Mouse (Mus musculus) stomach, embryonic 16.5 days (tissue): Measurements from ENCODE around the gene Olfr12. TPM values are rescaled to one million over a fixed set of nuclear protein-coding genes. Genes with fewer than 3 reads are reported as not detected.

ENCODE experiments used
- ATAC-seq: fragments of 200-750 bp; cut with Nextera tagmentation; 2 replicates; pipeline ENCODE4 v1.8.0; 2017; ENCODE audit warnings: moderate number of reproducible peaks, moderate TSS enrichment; ENCODE audit not compliant: insufficient read depth, low FRiP score
- H3K27ac ChIP-seq: fragments of 300-500 bp; sonication (generic); 2 replicates; pipeline ENCODE4 v1.5.1; 2014; ENCODE audit warnings: low read length
- H3K27me3 ChIP-seq: fragments of 300-500 bp; sonication (generic); 2 replicates; pipeline ENCODE4 v1.6.1; 2014; ENCODE audit warnings: low read length, control low read depth, mixed read lengths; ENCODE audit not compliant: control insufficient read depth, insufficient read depth
- H3K36me3 ChIP-seq: fragments of 300-500 bp; sonication (generic); 2 replicates; pipeline ENCODE4 v1.6.1; 2014; ENCODE audit warnings: low read length; ENCODE audit not compliant: control insufficient read depth, insufficient read depth
- H3K4me1 ChIP-seq: fragments of 300-500 bp; sonication (generic); 2 replicates; pipeline ENCODE4 v1.6.1; 2014; ENCODE audit warnings: low read length, control low read depth, mixed read lengths; ENCODE audit not compliant: control insufficient read depth, insufficient read depth
- H3K4me2 ChIP-seq: fragments of 300-500 bp; sonication (generic); 2 replicates; pipeline ENCODE4 v1.6.1; 2014; ENCODE audit warnings: low read depth, low read length, mixed read lengths
- H3K4me3 ChIP-seq: fragments of 300-500 bp; sonication (generic); replicated peaks from 2 replicates; pipeline ENCODE4 v1.5.1; 2014; ENCODE audit warnings: mild to moderate bottlenecking, low read length
- H3K9ac ChIP-seq: fragments of 300-500 bp; sonication (generic); 2 replicates; pipeline ENCODE4 v1.6.1; 2014; ENCODE audit warnings: low read length
- H3K9me3 ChIP-seq: fragments of 300-500 bp; sonication (generic); replicated peaks from 2 replicates; pipeline ENCODE4 v1.6.1; 2016; ENCODE audit warnings: low read length, control low read depth; ENCODE audit not compliant: control insufficient read depth
- WGBS: fragments of 180-500 bp; shearing (Covaris S2); extraction: QIAGEN DNeasy Blood & Tissue Kit; methylation state at CpG from one replicate; pipeline ENCODE4 v1.1.7; 2014; 5-methylcytosine and 5-hydroxymethylcytosine counted together
- polyA plus RNA-seq: library from polyadenylated mRNA; unstranded; fragments of >200 nt; fragmentation: Nextera tagmentation; extraction: Ambion mirVana; gene quantifications from 2 replicates; pipeline ENCODE4 v1.2.1, GENCODE M21; 2015

The Olfr12 gene
- polyA plus RNA-seq, 1 experiment from 2014 or later = not detected

- Histone ChIP-seq H3K4me3 (no peak overlapping the region), H3K27ac (no peak overlapping the region), H3K4me2 (no peak overlapping the region), H3K36me3 (no peaks in the 10 kb centered on the region; the same call in 1 of the 2 replicates), H3K27me3 (no peaks in the 10 kb centered on the region), H3K4me1 (peaks cover 8% of the 10 kb centered on the region), H3K9me3 (no peaks in the 10 kb centered on the region), H3K9ac (no peak overlapping the region)
- ATAC-seq = no peak
- WGBS = 94% methylated on average over 11 of the region's 11 CpGs
These were observed 19.1 kb downstream of the Olfr12 start for GRCm38 (mm10) chr1:92636676-92637075.

- 90% methylated on average over 15 of the region's 15 CpGs for WGBS
- ATAC-seq = no peak
These were observed 20.0 kb downstream of the Olfr12 start for GRCm38 (mm10) chr1:92637501-92638172.

GRCm38 (mm10) chr1:92638181-92638580, 20.6 kb downstream of the Olfr12 start:
- Histone ChIP-seq H3K4me3 (no peak overlapping the region), H3K4me1 (peaks cover 13% of the 10 kb centered on the region), H3K9me3 (no peaks in the 10 kb centered on the region), H3K9ac (no peak overlapping the region), H3K4me2 (no peak overlapping the region), H3K27ac (no peak overlapping the region), H3K36me3 (no peaks in the 10 kb centered on the region; the same call in 1 of the 2 replicates), H3K27me3 (no peaks in the 10 kb centered on the region)
- 73% methylated on average over 3 of the region's 3 CpGs for WGBS
- ATAC-seq = no peak

More at GRCm38 (mm10) chr1:92637501-92638172, 20.0 kb downstream of the Olfr12 start:
- Histone ChIP-seq H3K4me1 (peaks cover 13% of the 10 kb centered on the region), H3K27me3 (no peaks in the 10 kb centered on the region), H3K9ac (no peak overlapping the region), H3K36me3 (no peaks in the 10 kb centered on the region; the same call in 1 of the 2 replicates), H3K4me2 (no peak overlapping the region), H3K4me3 (no peak overlapping the region), H3K27ac (no peak overlapping the region), H3K9me3 (no peaks in the 10 kb centered on the region)

- Histone ChIP-seq H3K4me1 (peaks cover 13% of the 10 kb centered on the region), H3K9ac (no peak overlapping the region), H3K9me3 (no peaks in the 10 kb centered on the region), H3K4me2 (no peak overlapping the region), H3K4me3 (no peak overlapping the region), H3K36me3 (no peaks in the 10 kb centered on the region; the same call in 1 of the 2 replicates), H3K27me3 (no peaks in the 10 kb centered on the region), H3K27ac (no peak overlapping the region)
- WGBS = 89% methylated on average over 4 of the region's 4 CpGs
- ATAC-seq = no peak
These were observed 21.1 kb downstream of the Olfr12 start for GRCm38 (mm10) chr1:92638736-92639135.

- WGBS = 84% methylated on average over 6 of the region's 6 CpGs
- H3K9me3 ChIP-seq = no peaks in the 10 kb centered on the region
- no peak for ATAC-seq
- H3K27ac ChIP-seq = no peak overlapping the region
- H3K4me2 ChIP-seq = peak overlapping the region; percentile 95
- peak overlapping the region; percentile 76; the same call in 1 of the 2 replicates for H3K4me3 ChIP-seq
- peaks cover 13% of the 10 kb centered on the region for H3K4me1 ChIP-seq
- H3K36me3 ChIP-seq = no peaks in the 10 kb centered on the region; the same call in 1 of the 2 replicates
- H3K27me3 ChIP-seq = no peaks in the 10 kb centered on the region
- H3K9ac ChIP-seq = peak overlapping the region; percentile 94
These were observed 22.8 kb downstream of the Olfr12 start for GRCm38 (mm10) chr1:92640393-92640792.

GRCm38 (mm10) chr1:92641514-92642272, 24.1 kb downstream of the Olfr12 start, which contains the start of gene Cops9:
Gene Cops9 (minus strand): TSS chr1:92641985.
- H3K27me3 ChIP-seq = no peaks in the 10 kb centered on the region
- ATAC-seq = peak; percentile 90
- H3K36me3 ChIP-seq = no peaks in the 10 kb centered on the region; the same call in 1 of the 2 replicates
- peak within 1 kb of the TSS; percentile 57; the same call in 1 of the 2 replicates for H3K27ac ChIP-seq
- H3K4me1 ChIP-seq = peaks cover 13% of the 10 kb centered on the region
- peak within 1 kb of the TSS; percentile 95 for H3K4me2 ChIP-seq
- H3K9me3 ChIP-seq = no peaks in the 10 kb centered on the region
- H3K9ac ChIP-seq = peak within 1 kb of the TSS; percentile 94
- H3K4me3 ChIP-seq = peak within 1 kb of the TSS; percentile 76
- WGBS = 1% methylated on average over 50 of the region's 50 CpGs

- no peaks in the 10 kb centered on the region for H3K9me3 ChIP-seq
- no peak overlapping the region for H3K4me3 ChIP-seq
- H3K9ac ChIP-seq = no peak overlapping the region
- H3K27me3 ChIP-seq = no peaks in the 10 kb centered on the region
- H3K27ac ChIP-seq = no peak overlapping the region
- no peak overlapping the region for H3K4me2 ChIP-seq
- no peak for ATAC-seq
- peaks cover 13% of the 10 kb centered on the region for H3K4me1 ChIP-seq
- no peaks in the 10 kb centered on the region for H3K36me3 ChIP-seq
- WGBS = 69% methylated on average over 4 of the region's 4 CpGs
These were observed 26.1 kb downstream of the Olfr12 start for GRCm38 (mm10) chr1:92643691-92644090.

GRCm38 (mm10) chr1:92644916-92645315, 27.3 kb downstream of the Olfr12 start:
- Histone ChIP-seq H3K4me3 (no peak overlapping the region), H3K36me3 (no peaks in the 10 kb centered on the region), H3K4me2 (no peak overlapping the region), H3K4me1 (peaks cover 13% of the 10 kb centered on the region), H3K27ac (no peak overlapping the region), H3K9me3 (no peaks in the 10 kb centered on the region), H3K9ac (no peak overlapping the region), H3K27me3 (no peaks in the 10 kb centered on the region)
- no peak for ATAC-seq
- WGBS = 76% methylated on average over 5 of the region's 5 CpGs

- no peak overlapping the region for H3K27ac ChIP-seq
- WGBS = 55% methylated on average over 2 of the region's 2 CpGs
These were observed 28.5 kb downstream of the Olfr12 start for GRCm38 (mm10) chr1:92646111-92646510.

More at GRCm38 (mm10) chr1:92646111-92646510, 28.5 kb downstream of the Olfr12 start:
- Histone ChIP-seq H3K9ac (no peak overlapping the region), H3K27me3 (no peaks in the 10 kb centered on the region), H3K9me3 (no peaks in the 10 kb centered on the region), H3K4me2 (no peak overlapping the region), H3K4me1 (peaks cover 5% of the 10 kb centered on the region), H3K4me3 (no peak overlapping the region), H3K36me3 (no peaks in the 10 kb centered on the region)
- no peak for ATAC-seq
